Mouse (Mus musculus): Measurements from ENCODE around the gene Olfr1024.

Gene Olfr1024

GRCm38 (mm10) chr2:85904952-85905351 lies at the start of gene Olfr1024:
Gene Olfr1024, minus strand, starts transcription at chr2:85905052.
- no peak for DNase-seq

GRCm38 (mm10) chr2:85950137-85950536 lies 45.3 kb upstream of the Olfr1024 start, which contains the start of gene Olfr1028:
Gene Olfr1028, plus strand, starts transcription at chr2:85950437.
- no peak for DNase-seq

- DNase-seq = no peak
These were observed 16.4 kb upstream of the Olfr1024 start, which contains the start of gene Olfr1026 for GRCm38 (mm10) chr2:85921258-85921657. Gene Olfr1026, plus strand, starts transcription at chr2:85921558.

- DNase-seq = no peak
These were observed 10.0 kb upstream of the Olfr1024 start, which contains the start of gene Olfr1025-ps1 for GRCm38 (mm10) chr2:85914893-85915292. Gene Olfr1025-ps1, plus strand, starts transcription at chr2:85915193.

GRCm38 (mm10) chr2:85913197-85913596 lies 8.3 kb upstream of the Olfr1024 start:
- no peak for DNase-seq

- DNase-seq = no peak
These were observed 19.5 kb downstream of the Olfr1024 start, which contains the start of gene Olfr1023 for GRCm38 (mm10) chr2:85885340-85885739. Gene Olfr1023, plus strand, starts transcription at chr2:85885640.

GRCm38 (mm10) chr2:85868294-85868693 lies 36.6 kb downstream of the Olfr1024 start, which contains the start of gene Olfr1022:
Gene Olfr1022, plus strand, starts transcription at chr2:85868594.
- DNase-seq = no peak
